In genomic region chr14:117379979-117380378, GRCm38 (mm10) we compare ENCODE assay signal across 23 mouse cellular contexts.
DNase-seq lines count a peak whose midpoint lies in the region; ATAC-seq lines count a peak whose summit lies in the region.
"Had no signal": no experiment of that assay in that cellular context is flagged by ENCODE, and none has a peak within 500 bp of the region (broad histone marks: within the 10 kb centered on the region; RNA-seq: fewer than 3 reads in every experiment).

No protein-coding gene starts in this region.

- no peak for ATAC-seq in heart, embryonic 15.5 days (replicated peaks; ENCODE audit: insufficient number of reproducible peaks, insufficient read depth, low FRiP score, low read depth)
- ATAC-seq in kidney, embryonic 16.5 days (ENCODE audit: low FRiP score, low TSS enrichment) = peak; percentile 83
- no peak for ATAC-seq in midbrain, embryonic 11.5 days (ENCODE audit: low FRiP score)
- ATAC-seq in midbrain, embryonic 13.5 days = no peak
- ATAC-seq: forebrain, embryonic 15.5 days had no signal

- H3K36me3 ChIP-seq in heart, embryonic 15.5 days = no peaks in the 10 kb centered on the region
- no peaks in the 10 kb centered on the region for H3K36me3 ChIP-seq in kidney, embryonic 16.5 days (ENCODE audit: insufficient read depth, low read length)
- H3K36me3 ChIP-seq in midbrain, embryonic 11.5 days (ENCODE audit: control insufficient read depth, insufficient read depth, low read length) = no peaks in the 10 kb centered on the region
- H3K36me3 ChIP-seq in midbrain, embryonic 13.5 days = no peaks in the 10 kb centered on the region
- H3K36me3 ChIP-seq: embryonic facial prominence, embryonic 13.5 days; forebrain, embryonic 15.5 days; hindbrain, embryonic 12.5 days; limb, embryonic 13.5 days; liver, embryonic 13.5 days; midbrain, embryonic 10.5 days had no signal

- H3K9ac ChIP-seq in heart, embryonic 15.5 days = no peak overlapping the region
- H3K9ac ChIP-seq in kidney, embryonic 16.5 days (replicated peaks; ENCODE audit: low read length) = no peak overlapping the region
- H3K9ac ChIP-seq in midbrain, embryonic 11.5 days (ENCODE audit: low read length) = no peak overlapping the region
- H3K9ac ChIP-seq in midbrain, embryonic 13.5 days (replicated peaks) = no peak overlapping the region
- H3K9ac ChIP-seq: embryonic facial prominence, embryonic 13.5 days; forebrain, embryonic 15.5 days; hindbrain, embryonic 12.5 days; limb, embryonic 13.5 days; liver, embryonic 13.5 days had no signal

- H3K4me3 ChIP-seq in heart, embryonic 15.5 days = no peak overlapping the region
- H3K4me3 ChIP-seq in kidney, embryonic 16.5 days (ENCODE audit: low read length) = no peak overlapping the region
- H3K4me3 ChIP-seq in midbrain, embryonic 11.5 days (ENCODE audit: low read depth, low read length) = no peak overlapping the region
- H3K4me3 ChIP-seq in midbrain, embryonic 13.5 days (replicated peaks) = no peak overlapping the region
- H3K4me3 ChIP-seq: embryonic facial prominence, embryonic 13.5 days; forebrain, embryonic 15.5 days; hindbrain, embryonic 12.5 days; layer of hippocampus, adult 2 months; limb, embryonic 13.5 days; liver, embryonic 13.5 days; midbrain, embryonic 10.5 days had no signal

- 43% methylated on average over 6 of the region's 6 CpGs for WGBS in heart, embryonic 15.5 days
- 16% methylated on average over 6 of the region's 6 CpGs for WGBS in kidney, embryonic 16.5 days
- 73% methylated on average over 6 of the region's 6 CpGs for WGBS in midbrain, embryonic 11.5 days
- WGBS in midbrain, embryonic 13.5 days = 85% methylated on average over 6 of the region's 6 CpGs

- H3K4me1 ChIP-seq in heart, embryonic 15.5 days (replicated peaks) = peaks cover 5% of the 10 kb centered on the region
- H3K4me1 ChIP-seq in kidney, embryonic 16.5 days (ENCODE audit: insufficient read depth, low read length) = 0 out of 2 replicates have a peak, but pooled peaks cover 4% of the 10 kb centered on the region
- peaks cover 4% of the 10 kb centered on the region; the same call in 1 of the 2 replicates for H3K4me1 ChIP-seq in midbrain, embryonic 11.5 days (ENCODE audit: control insufficient read depth, insufficient read depth, low read length)
- H3K4me1 ChIP-seq in midbrain, embryonic 13.5 days (replicated peaks) = peaks cover 4% of the 10 kb centered on the region
- H3K4me1 ChIP-seq: forebrain, embryonic 15.5 days; liver, embryonic 13.5 days had no signal

- DNase-seq in heart, adult 8-10 months (ENCODE audit: low spot score) = no peak
- DNase-seq in kidney, postnatal 36 days = no peak
- peak; percentile 39 for DNase-seq in midbrain, embryonic 11.5 days (ENCODE audit: low spot score, missing footprints)
- no peak for DNase-seq in cerebellum, adult 18-20 months
- DNase-seq: adrenal gland, postnatal 36 days; cerebellum, adult 11-12 months; cerebellum, postnatal 25 days; gastrocnemius, postnatal 25 days; layer of hippocampus, postnatal 36 days; liver, embryonic 13.5 days; lung, postnatal 4 days; retina, postnatal 1 day; right cerebral cortex, postnatal 4 days; thymus, postnatal 14 days had no signal

- peak overlapping the region; percentile 13; the same call in 1 of the 2 replicates for H3K27ac ChIP-seq in heart, embryonic 15.5 days
- H3K27ac ChIP-seq in kidney, embryonic 16.5 days (ENCODE audit: low read length) = peak overlapping the region; percentile 79
- H3K27ac ChIP-seq in midbrain, embryonic 11.5 days (ENCODE audit: low read depth, low read length) = no peak overlapping the region
- H3K27ac ChIP-seq in midbrain, embryonic 13.5 days = no peak overlapping the region
- H3K27ac ChIP-seq: embryonic facial prominence, embryonic 13.5 days; forebrain, embryonic 15.5 days; hindbrain, embryonic 12.5 days; layer of hippocampus, adult 2 months; limb, embryonic 13.5 days; liver, embryonic 13.5 days; midbrain, embryonic 10.5 days had no signal

- no peak overlapping the region for H3K4me2 ChIP-seq in heart, embryonic 15.5 days
- no peak overlapping the region for H3K4me2 ChIP-seq in kidney, embryonic 16.5 days (replicated peaks; ENCODE audit: low read depth, low read length)
- no peak overlapping the region for H3K4me2 ChIP-seq in midbrain, embryonic 11.5 days
- no peak overlapping the region for H3K4me2 ChIP-seq in midbrain, embryonic 13.5 days (replicated peaks)
- H3K4me2 ChIP-seq: embryonic facial prominence, embryonic 13.5 days; forebrain, embryonic 15.5 days; hindbrain, embryonic 12.5 days; limb, embryonic 13.5 days; liver, embryonic 13.5 days had no signal

- H3K27me3 ChIP-seq in heart, embryonic 15.5 days = no peaks in the 10 kb centered on the region
- no peaks in the 10 kb centered on the region for H3K27me3 ChIP-seq in kidney, embryonic 16.5 days (ENCODE audit: insufficient read depth, low read length)
- no peaks in the 10 kb centered on the region for H3K27me3 ChIP-seq in midbrain, embryonic 11.5 days (ENCODE audit: control insufficient read depth, insufficient read depth, low read length)
- H3K27me3 ChIP-seq in midbrain, embryonic 13.5 days = no peaks in the 10 kb centered on the region
- H3K27me3 ChIP-seq: embryonic facial prominence, embryonic 13.5 days; forebrain, embryonic 15.5 days; hindbrain, embryonic 12.5 days; limb, embryonic 13.5 days; liver, embryonic 13.5 days had no signal

- no peaks in the 10 kb centered on the region for H3K9me3 ChIP-seq in heart, embryonic 15.5 days (replicated peaks)
- H3K9me3 ChIP-seq in kidney, embryonic 16.5 days (ENCODE audit: low read length) = no peaks in the 10 kb centered on the region
- no peaks in the 10 kb centered on the region for H3K9me3 ChIP-seq in midbrain, embryonic 11.5 days (ENCODE audit: control insufficient read depth, low read length)
- no peaks in the 10 kb centered on the region for H3K9me3 ChIP-seq in midbrain, embryonic 13.5 days
- H3K9me3 ChIP-seq: embryonic facial prominence, embryonic 13.5 days; forebrain, embryonic 15.5 days; hindbrain, embryonic 12.5 days; limb, embryonic 13.5 days; liver, embryonic 13.5 days; midbrain, embryonic 10.5 days had no signal

Comparison
In these comparisons a context has a peak if more than half of its experiments do, and no peak if none do; other contexts are left out.
1. H3K27ac ChIP-seq: peak in heart, embryonic 15.5 days (single experiment) and kidney, embryonic 16.5 days (single experiment); none in midbrain, embryonic 11.5 days (single experiment) and midbrain, embryonic 13.5 days (single experiment).